Mouse (Mus musculus) G1E-ER4 (cell line): ENCODE results near the gene Mapk10. TPM values are rescaled to one million over a fixed set of nuclear protein-coding genes. Genes with fewer than 3 reads are reported as not detected.

Experiments used
- GATA1 ChIP-seq: IDR thresholded peaks from one replicate; pipeline ENCODE4 v1.8.0; 2012; ENCODE audit warnings: low read length, inconsistent platforms
- polyA plus RNA-seq: library from polyadenylated mRNA; stranded (reverse); fragments of >175 nt; gene quantifications from 2 replicates; pipeline ENCODE4 v1.2.3, GENCODE M21; 2012

Mapk10 gene
- polyA plus RNA-seq, 1 experiment, result not detected

GRCm38 (mm10) chr5:103112471-103112870, 98.7 kb downstream of the Mapk10 start:
- no peak for TF ChIP-seq GATA1

- TF ChIP-seq GATA1, result no peak
These were observed 101.7 kb downstream of the Mapk10 start for GRCm38 (mm10) chr5:103109409-103109808.

GRCm38 (mm10) chr5:103105441-103106414, 105.4 kb downstream of the Mapk10 start:
- TF ChIP-seq GATA1, result no peak

DNA sequence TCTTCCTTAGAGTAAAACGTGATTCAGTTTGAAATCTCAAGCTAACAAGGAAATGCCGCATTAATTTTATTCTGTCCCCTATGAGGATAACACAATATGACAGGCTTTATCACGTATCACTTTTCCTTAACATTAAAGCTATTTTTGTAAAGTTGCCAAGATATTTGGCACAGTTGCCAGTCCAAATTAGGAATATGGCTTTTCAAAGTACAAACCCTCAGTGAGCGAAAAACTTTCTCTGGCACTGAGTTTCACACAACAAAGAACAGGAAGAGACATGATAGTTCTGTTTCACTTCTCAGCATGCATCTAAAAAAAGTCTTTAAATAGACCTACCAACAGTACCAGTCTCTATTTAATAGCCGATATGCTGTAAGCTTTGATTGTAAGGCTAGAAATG, 107.1 kb downstream of the Mapk10 start:
- TF ChIP-seq GATA1, result no peak

GRCm38 (mm10) chr5:103102876-103103393, 108.2 kb downstream of the Mapk10 start:
- no peak for TF ChIP-seq GATA1

- TF ChIP-seq GATA1, result no peak
These were observed 109.0 kb downstream of the Mapk10 start for GRCm38 (mm10) chr5:103102176-103102575.

DNA sequence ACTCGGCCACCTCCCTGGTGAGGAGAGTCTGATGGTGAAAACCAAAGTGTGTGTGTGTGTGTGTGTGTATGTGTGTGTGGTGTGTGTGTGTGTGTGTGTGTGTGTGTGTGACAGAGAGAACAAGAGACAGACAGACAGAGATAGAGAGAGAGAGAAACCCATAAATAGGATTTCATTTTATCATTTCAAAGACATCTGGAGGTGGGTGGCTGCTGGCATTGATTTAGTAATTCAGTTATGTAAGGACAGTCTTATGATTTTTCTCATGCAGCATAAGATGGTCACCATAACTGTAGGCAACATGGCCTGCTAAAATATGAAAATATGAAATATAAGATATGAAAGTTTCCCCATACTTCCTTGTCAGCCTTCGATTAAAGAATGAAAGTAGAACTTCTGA, 117.0 kb downstream of the Mapk10 start:
- TF ChIP-seq GATA1, result no peak

GRCm38 (mm10) chr5:103085844-103086243, 125.3 kb downstream of the Mapk10 start:
- no peak for TF ChIP-seq GATA1

GRCm38 (mm10) chr5:103075451-103075850, 135.7 kb downstream of the Mapk10 start:
- no peak for TF ChIP-seq GATA1

DNA sequence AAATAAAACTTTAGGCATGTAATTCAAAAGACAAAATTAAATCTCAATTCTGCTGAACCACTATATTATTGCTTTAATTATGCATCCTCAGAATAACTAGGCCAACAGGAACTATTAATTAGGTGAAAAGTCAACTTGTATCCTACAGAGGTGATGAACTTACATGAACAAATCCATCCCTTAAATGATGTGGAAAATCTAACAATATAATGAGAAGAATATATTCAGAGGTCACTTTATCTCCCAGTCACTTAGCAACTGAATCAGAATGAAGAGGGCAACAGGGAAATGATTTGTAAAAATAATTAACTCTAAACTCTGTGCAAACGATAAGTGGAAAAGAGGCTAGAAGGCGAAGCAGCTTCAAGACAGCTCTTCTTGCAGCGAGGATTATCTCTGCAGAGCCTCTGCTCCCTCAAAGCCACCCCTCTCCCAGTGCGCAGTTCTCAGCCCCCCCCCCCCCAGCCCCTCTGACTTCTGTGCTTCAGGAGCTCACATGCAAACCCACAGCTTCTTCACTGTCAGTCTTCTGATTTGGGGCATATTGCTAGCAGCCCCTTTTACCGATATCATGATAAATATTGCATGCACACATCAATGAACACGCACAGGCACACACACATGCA, 138.8 kb downstream of the Mapk10 start:
- TF ChIP-seq GATA1, result no peak

DNA sequence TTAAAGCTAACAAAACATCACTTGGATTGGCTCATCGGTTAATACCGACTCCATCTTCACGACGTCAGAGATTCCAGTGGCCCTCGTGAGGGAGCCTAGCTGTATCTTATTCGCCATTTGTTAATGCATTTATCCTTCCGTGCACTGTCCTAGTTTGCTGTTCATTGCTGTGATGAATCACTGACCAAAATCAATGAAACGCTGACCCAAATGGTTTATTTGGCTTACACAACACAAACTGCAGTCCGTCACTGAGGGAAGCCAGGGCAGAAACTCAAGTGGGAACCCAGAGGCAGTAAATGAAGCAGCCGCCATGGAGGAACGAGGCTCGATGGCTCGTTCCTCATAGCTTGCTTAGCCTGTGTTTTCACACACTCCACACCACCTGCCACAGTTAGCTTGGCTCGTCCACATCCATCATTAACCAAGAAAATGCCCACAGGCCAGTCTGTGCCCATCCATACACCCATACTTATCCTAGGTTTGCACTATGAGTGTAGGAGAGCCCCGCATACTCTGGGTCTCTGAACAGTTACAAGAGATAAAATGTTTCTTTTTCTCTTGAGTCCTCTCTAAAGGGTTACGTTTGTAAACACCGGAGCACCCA, 140.0 kb downstream of the Mapk10 start:
- no peak for TF ChIP-seq GATA1

GRCm38 (mm10) chr5:103050319-103050916, 160.7 kb downstream of the Mapk10 start:
- TF ChIP-seq GATA1, result no peak

DNA sequence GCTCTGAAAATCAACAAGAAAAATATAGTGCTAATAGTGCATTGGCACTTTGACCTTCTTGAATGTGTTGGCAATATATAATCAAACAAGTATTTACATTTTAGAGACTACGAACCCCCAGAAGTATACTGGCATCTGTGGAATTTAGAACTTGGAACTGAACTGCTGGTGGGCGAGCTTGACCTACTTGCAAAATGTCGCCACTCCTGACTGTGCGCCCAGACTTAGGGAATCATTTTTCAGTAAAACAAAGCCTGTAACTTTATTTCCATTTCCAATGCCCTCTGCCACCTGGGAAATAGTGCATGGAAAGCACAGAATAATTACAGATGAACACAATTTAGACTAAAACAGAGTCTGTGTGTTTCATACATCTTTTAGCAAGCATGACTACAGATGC, 163.1 kb downstream of the Mapk10 start:
- no peak for TF ChIP-seq GATA1

DNA sequence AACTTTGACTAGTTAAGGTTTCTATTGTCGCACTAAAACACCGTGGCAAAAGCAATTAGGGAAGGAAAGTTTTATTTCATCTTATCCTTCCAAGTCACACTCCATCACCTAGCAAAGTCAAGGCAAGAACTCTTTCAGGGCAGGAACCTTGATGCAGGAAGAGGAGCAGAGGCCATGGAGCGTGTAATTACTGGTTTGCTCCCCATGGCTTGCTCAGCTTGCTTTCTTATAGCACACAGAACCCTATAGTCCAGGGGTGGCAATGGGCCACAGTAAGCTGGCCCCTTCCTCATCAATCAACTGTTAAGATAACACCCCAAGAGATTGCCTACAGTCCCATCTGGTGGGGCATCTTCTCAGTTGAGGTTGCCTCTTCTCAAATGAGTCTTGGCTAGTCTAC, 173.4 kb downstream of the Mapk10 start:
- TF ChIP-seq GATA1, result no peak

- TF ChIP-seq GATA1, result no peak
These were observed 182.1 kb downstream of the Mapk10 start for GRCm38 (mm10) chr5:103028940-103029621.
